Mouse (Mus musculus) spleen, adult 2 months (tissue): ENCODE data around the gene Pml.

Source experiments
- CTCF ChIP-seq: fragments of 200-500 bp; IDR thresholded peaks from 2 replicates; pipeline ENCODE4 v1.5.1; 2011; ENCODE audit warnings: mild to moderate bottlenecking, inconsistent platforms; ENCODE audit not compliant: insufficient read depth, insufficient read length, insufficient replicate concordance; ENCODE audit errors: extremely low read depth
- POLR2A ChIP-seq: fragments of 200-500 bp; IDR thresholded peaks from 2 replicates; pipeline ENCODE4 v1.6.1; 2011; ENCODE audit warnings: low read depth, low read length, inconsistent platforms

DNA sequence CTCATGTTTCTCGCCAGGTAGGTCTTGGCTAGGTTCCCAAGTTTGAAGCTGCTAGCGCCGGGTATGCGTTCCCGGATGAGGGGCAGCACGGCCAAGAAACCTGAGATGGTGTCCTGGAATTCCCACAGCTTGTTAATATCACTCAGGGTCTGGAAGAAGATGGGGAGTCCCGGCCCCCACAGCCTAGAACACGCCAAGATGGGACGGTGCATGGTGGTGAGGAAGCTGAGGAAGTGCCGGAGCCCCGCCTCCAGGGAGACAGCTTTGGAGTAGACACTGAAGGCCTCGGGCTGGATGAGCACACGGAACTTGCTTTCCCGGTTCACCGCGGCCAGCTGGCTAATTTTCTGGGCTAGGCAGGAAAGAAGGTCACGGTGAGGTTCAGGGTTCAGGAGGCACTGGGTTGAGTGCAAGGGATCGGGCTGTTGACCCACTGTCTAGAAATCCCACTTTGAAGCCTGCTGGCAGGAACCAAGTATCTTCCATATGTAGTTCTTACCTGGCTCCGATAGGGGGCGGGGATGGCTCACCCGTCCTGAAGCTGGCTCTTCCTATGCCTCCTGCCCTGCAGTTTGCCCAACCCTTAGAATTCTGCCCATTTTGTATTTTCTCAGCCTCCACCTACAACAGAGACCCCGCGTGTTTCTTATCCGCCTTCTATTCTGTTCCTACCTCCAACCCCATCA is 29.2 kb downstream of the Pml start:
- TF ChIP-seq POLR2A (no peak), CTCF (peak; percentile 54; the same call in 1 of the 2 replicates)
